Mouse (Mus musculus): ENCODE results near the gene Clasp2. TPM values are rescaled to one million over a fixed set of nuclear protein-coding genes. Genes with fewer than 3 reads are reported as not detected.
A peak's percentile ranks its signal among the peaks of the same experiment; 100 is the strongest.
"Not testable (repeated sequence)": the region's sequence is repeated elsewhere in the genome, so short reads cannot be mapped to it uniquely, and the experiment has no call there.

Gene Clasp2
- total and polyA plus RNA-seq, 2 experiments from 2014 or later: 107 to 242 TPM

GRCm38 (mm10) chr9:113708361-113709280 lies 32.7 kb upstream of the Clasp2 start:
- 56% methylated on average over 19 of the region's 19 CpGs for WGBS
- H3K4me1 ChIP-seq (ENCODE audit: insufficient read depth, low read length): peaks cover 14% of the 10 kb centered on the region
- no peak for ATAC-seq
- H3K27ac ChIP-seq: peak overlapping the region; percentile 87
- no peaks in the 10 kb centered on the region for H3K27me3 ChIP-seq (ENCODE audit: insufficient read depth, low read length)
- H3K4me2 ChIP-seq (ENCODE audit: low read depth, low read length): peak overlapping the region; percentile 74
- DNase-seq (ENCODE audit: low spot score): no peak
- H3K36me3 ChIP-seq (ENCODE audit: insufficient read depth, low read length): no peaks in the 10 kb centered on the region
- H3K4me3 ChIP-seq (ENCODE audit: low read length): peak overlapping the region; percentile 96
- TF ChIP-seq CTCF (IDR thresholded peaks at IDR 0.05; ENCODE audit: low read depth): no peak
- H3K9ac ChIP-seq (replicated peaks; ENCODE audit: low read length): peak overlapping the region; percentile 96
- H3K9me3 ChIP-seq (ENCODE audit: low read length): no peaks in the 10 kb centered on the region

DNA sequence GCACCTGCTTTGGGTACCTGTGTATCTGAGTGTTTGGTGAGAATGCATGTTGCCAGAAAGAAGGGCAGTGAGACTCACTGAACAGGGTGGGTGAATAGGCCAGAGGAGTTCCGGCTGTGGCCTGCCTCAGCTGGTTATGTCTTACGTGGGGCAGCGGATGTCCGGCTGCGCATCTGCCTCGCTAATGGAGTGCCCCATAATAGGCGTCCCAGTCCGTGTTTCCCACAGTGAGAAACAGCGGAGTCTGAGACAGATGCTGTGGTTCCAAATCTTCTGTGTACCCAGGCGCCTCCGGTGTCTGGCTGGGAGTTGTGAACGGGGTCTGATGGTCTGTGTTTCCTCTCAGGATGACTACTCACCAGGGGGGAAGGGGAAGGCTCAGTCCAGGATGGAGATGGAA lies 30.4 kb upstream of the Clasp2 start:
- WGBS: 79% methylated on average over 12 of the region's 12 CpGs
- TF ChIP-seq CTCF (IDR thresholded peaks at IDR 0.05; ENCODE audit: low read depth): no peak
- Histone ChIP-seq H3K36me3 (ENCODE audit: insufficient read depth, low read length) (no peaks in the 10 kb centered on the region), H3K9me3 (ENCODE audit: low read length) (no peaks in the 10 kb centered on the region), H3K9ac (replicated peaks; ENCODE audit: low read length) (no peak overlapping the region), H3K4me3 (ENCODE audit: low read length) (no peak overlapping the region), H3K27me3 (ENCODE audit: insufficient read depth, low read length) (no peaks in the 10 kb centered on the region), H3K4me1 (ENCODE audit: insufficient read depth, low read length) (peaks cover 11% of the 10 kb centered on the region), H3K4me2 (ENCODE audit: low read depth, low read length) (no peak overlapping the region), H3K27ac (no peak overlapping the region)
- no peak for DNase-seq (ENCODE audit: low spot score)
- ATAC-seq: no peak

DNA sequence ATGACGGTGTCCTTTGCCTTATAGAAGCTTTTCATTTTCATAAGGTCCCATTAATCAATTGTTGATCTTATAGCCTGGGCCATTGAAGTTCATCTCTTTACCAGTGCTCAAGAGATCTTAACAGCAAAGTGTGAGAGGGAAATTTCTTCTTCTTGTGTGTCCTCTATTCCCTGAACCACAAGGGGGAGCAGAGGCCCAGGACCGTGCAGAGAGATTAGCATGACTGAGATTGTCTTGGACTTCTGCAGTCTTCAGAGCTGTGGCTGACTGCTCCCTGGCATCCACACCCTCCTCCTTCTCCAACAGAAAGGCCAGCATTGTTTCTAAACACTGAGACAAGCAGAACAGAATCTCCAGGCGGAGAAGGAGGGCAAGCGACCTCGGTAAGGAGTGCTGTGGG lies 22.2 kb upstream of the Clasp2 start:
- Histone ChIP-seq H3K36me3 (ENCODE audit: insufficient read depth, low read length) (no peaks in the 10 kb centered on the region), H3K27ac (peak overlapping the region; percentile 21; the same call in 1 of the 2 replicates), H3K27me3 (ENCODE audit: insufficient read depth, low read length) (no peaks in the 10 kb centered on the region), H3K4me2 (ENCODE audit: low read depth, low read length) (no peak overlapping the region), H3K4me1 (ENCODE audit: insufficient read depth, low read length) (no peaks in the 10 kb centered on the region), H3K4me3 (ENCODE audit: low read length) (no peak overlapping the region), H3K9ac (replicated peaks; ENCODE audit: low read length) (no peak overlapping the region), H3K9me3 (ENCODE audit: low read length) (no peaks in the 10 kb centered on the region)
- 29% methylated on average over 5 of the region's 5 CpGs for WGBS
- TF ChIP-seq CTCF (IDR thresholded peaks at IDR 0.05; ENCODE audit: low read depth): peak; percentile 71
- DNase-seq (ENCODE audit: low spot score) (peak; percentile 55), ATAC-seq (peak; percentile 74; the same call in 1 of the 2 replicates)

DNA sequence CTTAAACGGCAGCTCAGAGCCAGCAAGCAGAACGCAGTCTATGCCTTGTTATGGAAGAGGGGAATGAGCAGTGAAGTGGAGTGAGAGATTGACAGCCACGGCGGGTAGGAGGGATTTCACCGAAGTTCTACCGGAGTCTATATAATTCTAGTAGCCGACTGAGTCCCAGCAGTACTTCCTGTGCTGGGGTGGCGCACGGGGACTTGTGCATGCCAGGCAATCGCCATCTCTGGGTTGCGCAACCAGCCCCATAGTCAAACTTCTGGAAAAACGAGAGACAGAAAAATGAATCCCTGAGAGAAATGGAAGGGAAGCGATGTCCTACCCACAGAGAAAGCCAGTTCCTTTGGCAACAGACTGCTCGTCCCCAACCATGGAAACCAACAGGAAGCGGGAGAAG lies 16.6 kb upstream of the Clasp2 start:
- Histone ChIP-seq H3K27me3 (ENCODE audit: insufficient read depth, low read length) (no peaks in the 10 kb centered on the region), H3K4me2 (ENCODE audit: low read depth, low read length) (no peak overlapping the region), H3K4me3 (ENCODE audit: low read length) (no peak overlapping the region), H3K27ac (no peak overlapping the region), H3K4me1 (ENCODE audit: insufficient read depth, low read length) (no peaks in the 10 kb centered on the region), H3K9me3 (ENCODE audit: low read length) (no peaks in the 10 kb centered on the region), H3K9ac (replicated peaks; ENCODE audit: low read length) (no peak overlapping the region), H3K36me3 (ENCODE audit: insufficient read depth, low read length) (no peaks in the 10 kb centered on the region)
- no peak for DNase-seq (ENCODE audit: low spot score)
- ATAC-seq: no peak
- TF ChIP-seq CTCF (IDR thresholded peaks at IDR 0.05; ENCODE audit: low read depth): no peak
- WGBS: 88% methylated on average over 15 of the region's 15 CpGs

DNA sequence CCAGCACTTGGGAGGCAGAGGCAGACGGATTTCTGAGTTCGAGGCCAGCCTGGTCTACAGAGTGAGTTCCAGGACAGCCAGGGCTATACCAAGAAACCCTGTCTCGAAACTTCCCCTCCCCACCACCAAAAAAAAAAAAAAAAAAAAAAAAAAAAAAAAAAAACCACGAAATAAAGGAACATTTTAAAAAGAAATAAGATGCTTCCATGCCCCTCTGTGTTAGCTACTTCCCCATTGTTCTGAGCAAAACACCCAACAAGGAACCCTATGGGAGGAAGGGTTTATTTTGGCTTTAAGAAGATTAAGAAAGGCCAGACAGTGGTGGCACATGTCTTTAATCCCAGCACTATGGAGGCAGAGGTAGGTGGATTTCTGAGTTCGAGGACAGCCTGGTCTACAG lies 15.7 kb upstream of the Clasp2 start:
- H3K4me1 ChIP-seq (ENCODE audit: insufficient read depth, low read length); H3K36me3 ChIP-seq (ENCODE audit: insufficient read depth, low read length); DNase-seq (ENCODE audit: low spot score); H3K27me3 ChIP-seq (ENCODE audit: insufficient read depth, low read length); H3K9ac ChIP-seq (replicated peaks; ENCODE audit: low read length); ATAC-seq; H3K27ac ChIP-seq; H3K4me2 ChIP-seq (ENCODE audit: low read depth, low read length); H3K9me3 ChIP-seq (ENCODE audit: low read length); H3K4me3 ChIP-seq (ENCODE audit: low read length): not testable (repeated sequence)
- 90% methylated on average over 5 of the region's 5 CpGs for WGBS

- DNase-seq (ENCODE audit: low spot score) (no peak), ATAC-seq (no peak)
- 63% methylated on average over 3 of the region's 3 CpGs for WGBS
- Histone ChIP-seq H3K9ac (replicated peaks; ENCODE audit: low read length) (no peak overlapping the region), H3K27ac (no peak overlapping the region), H3K4me2 (ENCODE audit: low read depth, low read length) (no peak overlapping the region), H3K4me1 (ENCODE audit: insufficient read depth, low read length) (no peaks in the 10 kb centered on the region), H3K36me3 (ENCODE audit: insufficient read depth, low read length) (no peaks in the 10 kb centered on the region), H3K9me3 (ENCODE audit: low read length) (no peaks in the 10 kb centered on the region), H3K4me3 (ENCODE audit: low read length) (no peak overlapping the region), H3K27me3 (ENCODE audit: insufficient read depth, low read length) (no peaks in the 10 kb centered on the region)
- TF ChIP-seq CTCF (IDR thresholded peaks at IDR 0.05; ENCODE audit: low read depth): no peak
These were observed 15.1 kb upstream of the Clasp2 start for GRCm38 (mm10) chr9:113726131-113726530.
